Mouse (Mus musculus): ENCODE data around the gene Zc3h10.
"Not testable (repeated sequence)": the region's sequence is repeated elsewhere in the genome, so short reads cannot be mapped to it uniquely, and the experiment has no call there.

Gene Zc3h10

DNA sequence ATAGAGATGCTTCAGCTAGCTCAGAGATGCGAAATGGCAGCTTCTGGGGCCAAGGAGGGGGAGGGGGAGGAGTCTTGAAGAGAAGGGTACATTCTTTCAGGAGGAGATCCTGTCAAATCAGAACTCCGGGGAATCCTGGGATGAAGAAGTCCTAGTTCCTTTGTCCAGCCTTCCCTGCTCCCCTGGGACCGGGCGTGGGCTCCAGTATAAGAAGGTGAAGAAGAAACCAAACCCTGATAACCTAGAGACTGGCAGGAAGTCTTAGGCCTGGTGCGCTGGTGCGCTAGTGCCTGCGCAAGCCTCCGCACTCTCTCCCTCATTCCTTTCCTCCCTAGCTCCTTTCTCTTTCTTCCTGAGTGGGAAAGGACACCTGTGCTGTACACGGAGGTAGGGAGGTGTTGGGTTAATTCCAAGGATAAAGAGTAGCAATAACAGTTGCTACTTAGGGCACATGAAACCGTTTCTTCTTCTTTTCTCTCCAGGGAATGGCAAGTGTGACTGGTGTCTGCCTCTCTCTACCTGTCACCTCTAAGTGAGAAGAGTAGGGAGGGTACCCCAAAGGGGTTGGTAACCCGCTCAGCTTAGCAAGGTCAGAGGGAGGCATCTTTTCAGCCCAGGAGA, 23.4 kb downstream of the Zc3h10 start:
- peak; percentile 24 for DNase-seq (ENCODE audit: low read depth)

GRCm38 (mm10) chr10:128522351-128522750, 25.2 kb downstream of the Zc3h10 start:
- DNase-seq (ENCODE audit: low read depth), result no peak

- DNase-seq (ENCODE audit: low read depth), result no peak
Measured at GRCm38 (mm10) chr10:128520591-128520990, 27.0 kb downstream of the Zc3h10 start.

GRCm38 (mm10) chr10:128518833-128519232, 28.7 kb downstream of the Zc3h10 start:
- peak; percentile 74 for DNase-seq (ENCODE audit: low read depth)

DNA sequence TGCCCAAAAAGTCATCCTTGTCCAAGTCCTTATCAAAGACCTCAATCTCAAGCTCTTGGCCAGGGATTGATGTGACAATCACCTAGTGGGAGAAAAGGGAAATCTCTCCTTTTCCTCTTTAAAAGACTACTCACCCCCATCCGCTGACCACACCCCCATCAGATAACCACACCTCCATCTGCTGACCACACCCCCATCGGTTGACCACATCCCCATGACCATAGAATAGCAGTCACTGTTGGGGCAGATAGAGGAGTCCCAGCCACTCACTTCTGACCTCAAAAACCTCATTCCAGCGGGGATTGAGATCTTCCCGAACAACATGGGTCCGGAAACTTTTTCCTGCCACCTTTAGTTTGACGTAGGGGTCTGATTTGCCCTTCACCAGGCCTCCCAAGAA, 30.9 kb downstream of the Zc3h10 start:
- DNase-seq (ENCODE audit: low read depth), result no peak

DNA sequence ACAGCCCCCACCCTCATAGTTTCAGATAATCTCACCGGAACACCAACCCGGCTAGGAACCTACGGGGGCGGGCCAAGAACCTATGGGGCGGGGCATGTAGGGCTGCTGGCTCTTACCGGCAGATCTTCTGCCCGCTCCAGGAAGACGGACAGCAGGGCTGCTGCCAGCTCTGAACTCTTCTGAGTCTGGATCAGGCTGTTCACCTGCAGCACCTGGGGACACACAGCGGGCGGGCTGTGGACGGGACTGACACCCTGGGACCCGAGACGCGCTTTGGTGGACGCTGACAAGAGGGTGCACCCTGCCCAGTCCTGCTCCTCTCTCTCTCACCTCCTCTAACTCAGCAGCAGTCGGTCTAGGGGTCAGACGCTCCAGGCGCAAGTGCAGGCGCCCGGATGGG, 31.5 kb downstream of the Zc3h10 start:
- no peak for DNase-seq (ENCODE audit: low read depth)

DNA sequence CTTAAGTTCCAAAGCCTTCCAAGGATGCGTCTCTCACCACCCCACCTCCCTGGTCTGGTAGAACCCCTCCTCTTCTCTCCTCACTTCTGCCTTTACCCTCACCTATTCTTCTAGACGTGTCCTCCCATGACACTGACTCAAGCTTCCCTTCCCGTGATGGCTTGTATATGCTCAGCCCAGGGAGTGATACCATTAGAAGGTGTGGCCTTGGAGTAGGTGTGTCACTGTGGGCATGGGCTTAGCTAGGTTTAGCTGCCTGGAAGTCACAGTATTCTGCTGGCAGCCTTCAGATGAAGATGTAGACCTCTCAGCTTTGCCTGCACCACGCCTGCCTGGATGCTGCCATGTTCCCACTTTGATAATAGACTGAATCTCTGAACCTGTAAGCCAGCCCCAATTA, 32.5 kb downstream of the Zc3h10 start:
- no peak for DNase-seq (ENCODE audit: low read depth)

DNA sequence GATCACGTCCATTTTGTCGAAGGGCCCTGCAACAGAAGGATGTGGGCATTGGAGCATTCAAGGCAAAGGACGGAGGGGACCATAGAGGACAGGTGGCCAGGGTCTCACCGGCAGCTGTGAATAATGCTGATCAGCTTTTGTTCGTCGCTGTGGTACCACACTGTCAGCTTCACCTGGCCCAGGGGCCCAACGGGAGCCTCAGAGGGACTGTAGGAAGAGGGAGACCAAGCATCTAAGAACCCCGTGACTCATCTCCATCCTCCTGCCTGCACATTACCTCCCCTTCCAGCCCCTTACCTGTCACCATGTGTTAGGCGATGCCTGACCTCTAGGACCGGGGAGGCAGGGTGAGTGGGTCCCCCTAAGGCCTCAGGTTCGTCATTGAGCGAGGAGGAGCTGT, 35.8 kb downstream of the Zc3h10 start:
- DNase-seq (ENCODE audit: low read depth), result no peak

DNA sequence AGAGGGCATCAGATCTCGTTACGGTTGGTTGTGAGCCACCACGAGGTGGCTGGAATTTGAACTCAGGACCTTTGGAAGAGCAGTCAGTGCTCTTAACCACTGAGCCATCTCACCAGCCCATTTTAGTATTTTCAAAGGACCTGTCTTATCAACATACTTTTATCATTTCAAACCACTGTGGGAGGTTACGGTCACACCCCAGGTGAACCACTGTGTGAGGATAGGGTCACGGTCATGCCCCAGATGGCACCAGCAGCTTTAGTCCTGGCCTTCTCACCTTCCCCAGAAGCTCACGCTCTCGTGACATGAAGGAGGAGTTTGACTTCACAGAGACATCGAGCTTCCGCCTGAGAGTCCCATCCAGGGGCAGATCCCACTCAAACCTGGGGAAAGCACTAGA, 36.4 kb downstream of the Zc3h10 start:
- DNase-seq (ENCODE audit: low read depth), result no peak

- no peak for DNase-seq (ENCODE audit: low read depth)
Measured at GRCm38 (mm10) chr10:128510301-128510700, 37.3 kb downstream of the Zc3h10 start.

GRCm38 (mm10) chr10:128509831-128510230, 37.7 kb downstream of the Zc3h10 start:
- no peak for DNase-seq (ENCODE audit: low read depth)

DNA sequence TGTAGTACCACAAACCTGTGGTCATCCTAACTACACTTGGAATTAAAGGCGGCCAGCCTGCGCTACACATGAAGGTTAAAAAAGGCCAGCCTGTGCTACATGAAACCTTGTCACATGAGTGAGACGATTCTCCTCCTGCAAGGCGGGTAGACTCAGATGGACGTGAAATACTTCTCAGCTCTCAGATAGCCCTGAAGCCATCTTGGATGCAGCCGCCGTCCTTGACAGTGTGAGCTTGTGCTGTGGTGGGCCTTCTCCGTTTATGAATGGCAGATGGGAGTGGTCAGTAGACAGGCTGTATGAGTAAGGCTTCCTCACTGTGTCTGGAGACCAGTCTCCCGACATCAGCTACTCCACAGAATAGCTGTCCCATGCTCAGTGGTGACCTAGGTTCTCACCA, 38.4 kb downstream of the Zc3h10 start:
- DNase-seq (ENCODE audit: low read depth), result no peak

DNA sequence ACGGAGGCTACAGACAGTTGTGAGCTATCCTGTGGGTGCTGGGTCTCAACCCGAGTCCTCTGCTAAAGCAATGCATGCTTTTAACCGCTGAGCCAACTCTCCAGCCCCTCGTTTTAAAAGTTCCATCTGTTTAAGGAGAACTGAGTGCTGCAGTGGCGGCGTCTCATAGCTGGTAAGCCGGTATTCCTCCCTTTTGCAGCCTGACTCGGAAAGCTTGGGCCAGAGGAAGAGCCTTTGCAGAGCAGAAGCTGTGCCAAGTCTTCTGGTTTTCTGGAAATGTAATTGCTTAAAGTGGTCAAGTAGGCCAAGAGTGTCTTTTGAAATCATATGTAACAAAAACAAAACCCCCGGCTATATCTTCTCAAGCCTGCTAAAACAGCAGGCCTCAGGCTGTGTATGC, 39.3 kb downstream of the Zc3h10 start:
- DNase-seq (ENCODE audit: low read depth), result peak; percentile 59

DNA sequence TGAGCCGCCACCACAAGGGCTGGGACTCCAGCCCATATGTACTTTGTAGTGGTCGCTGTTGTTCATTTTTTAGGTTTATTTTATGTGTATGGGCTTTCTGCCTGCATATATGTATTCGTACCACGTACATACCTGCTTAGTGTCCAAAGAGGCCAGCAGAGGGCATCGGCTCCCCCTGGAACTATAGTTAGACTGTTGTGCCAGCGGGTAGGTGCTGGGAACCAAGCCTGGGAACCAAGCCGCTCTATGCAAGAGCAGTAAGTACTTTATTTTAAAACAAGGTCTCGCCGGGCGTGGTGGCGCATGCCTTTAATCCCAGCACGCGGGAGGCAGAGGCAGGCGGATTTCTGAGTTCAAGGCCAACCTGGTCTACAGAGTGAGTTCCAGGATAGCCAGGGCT, 41.6 kb downstream of the Zc3h10 start:
- DNase-seq (ENCODE audit: low read depth), result no peak

GRCm38 (mm10) chr10:128505371-128505667, 42.3 kb downstream of the Zc3h10 start:
- DNase-seq (ENCODE audit: low read depth), result not testable (repeated sequence)

GRCm38 (mm10) chr10:128504641-128505370, 42.8 kb downstream of the Zc3h10 start:
- no peak for DNase-seq (ENCODE audit: low read depth)

- no peak for DNase-seq (ENCODE audit: low read depth)
Measured at GRCm38 (mm10) chr10:128504012-128504411, 43.6 kb downstream of the Zc3h10 start.

DNA sequence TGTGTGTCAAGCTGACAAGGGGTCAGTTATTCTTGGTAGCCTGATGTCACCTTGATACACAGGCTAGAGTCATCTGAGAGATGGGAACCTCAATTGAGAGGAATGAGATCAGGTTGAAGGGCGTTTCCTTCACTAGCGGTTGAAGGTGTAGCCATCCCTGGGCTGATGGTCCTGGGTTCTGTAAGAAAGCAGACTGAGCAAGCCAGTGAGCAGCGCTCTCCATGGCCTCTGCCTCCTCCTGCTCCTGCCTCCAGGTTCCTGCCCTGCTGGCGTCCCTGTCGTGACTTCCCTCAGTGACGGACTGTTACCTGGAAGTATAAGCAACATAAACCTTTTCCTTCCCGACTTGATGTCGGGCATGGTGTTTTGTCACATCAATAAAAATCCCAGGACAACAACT, 44.0 kb downstream of the Zc3h10 start:
- no peak for DNase-seq (ENCODE audit: low read depth)

GRCm38 (mm10) chr10:128502341-128502740, 45.2 kb downstream of the Zc3h10 start:
- peak; percentile 76 for DNase-seq (ENCODE audit: low read depth)

GRCm38 (mm10) chr10:128499116-128499671, 48.4 kb downstream of the Zc3h10 start:
- DNase-seq (ENCODE audit: low read depth), result peak; percentile 81

DNA sequence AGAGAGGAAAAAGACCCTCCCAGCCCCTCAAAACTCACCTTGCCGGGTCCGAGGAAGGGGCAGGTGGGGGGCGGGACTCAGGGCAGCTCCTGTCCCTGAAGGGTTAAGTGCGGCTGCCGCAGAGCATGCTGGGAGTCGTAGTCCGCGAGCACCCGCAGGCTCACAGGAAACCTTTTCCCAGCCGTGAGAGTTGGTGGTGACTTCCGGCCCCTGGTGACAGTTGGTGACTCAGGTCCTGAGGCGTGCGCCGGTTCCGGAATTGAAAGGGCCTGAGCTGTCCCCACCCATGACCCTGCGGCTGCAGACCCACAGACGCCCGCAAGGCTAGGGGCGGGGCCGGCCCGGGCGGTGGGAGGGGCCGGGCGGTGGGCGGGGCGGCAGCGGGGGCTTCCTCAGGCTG, 49.0 kb downstream of the Zc3h10 start, which contains the start of gene Myl6b:
TSS of gene Myl6b (minus strand) at position 96 of the 400 bp plus-strand sequence.
- peak; percentile 92 for DNase-seq (ENCODE audit: low read depth)

DNA sequence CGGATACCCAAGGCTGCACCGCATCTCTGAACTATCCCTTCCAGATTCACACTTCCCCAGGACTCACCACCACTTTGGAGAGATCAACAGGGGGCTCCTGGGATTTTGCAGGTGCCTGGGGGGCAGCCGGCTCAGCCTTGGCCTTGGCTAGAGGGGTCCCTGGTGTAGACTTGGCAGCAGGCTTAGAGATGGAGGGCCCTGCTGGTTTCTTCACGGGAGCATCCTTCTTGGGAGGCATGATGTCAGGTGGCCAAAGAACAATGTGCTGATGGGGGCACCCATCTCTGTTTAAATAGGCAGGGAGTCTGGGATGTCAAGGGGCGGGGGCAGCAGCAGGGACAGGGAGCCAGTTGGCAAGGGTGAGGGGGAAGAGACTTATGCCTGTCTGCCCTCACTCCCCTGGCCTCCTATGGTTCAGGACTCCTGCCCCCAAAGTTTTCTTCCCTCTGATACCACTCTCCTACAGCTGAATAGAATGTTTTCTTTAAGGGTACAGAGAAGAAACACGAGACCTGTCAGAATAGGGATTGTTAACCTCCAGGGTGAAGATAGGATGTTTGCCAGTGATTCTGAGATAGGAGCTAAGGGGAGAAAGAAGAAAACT, 50.3 kb downstream of the Zc3h10 start:
- no peak for DNase-seq (ENCODE audit: low read depth)

- no peak for DNase-seq (ENCODE audit: low read depth)
Measured at GRCm38 (mm10) chr10:128496509-128497077, 51.0 kb downstream of the Zc3h10 start.
